Comparison of ENCODE assay signal across 30 mouse cellular contexts in genomic region chr11:71887211-71887610, GRCm38 (mm10).
DNase-seq lines count a peak whose midpoint lies in the region; ATAC-seq lines count a peak whose summit lies in the region.
"Had no signal": no experiment of that assay in that cellular context is flagged by ENCODE, and none has a peak within 500 bp of the region (broad histone marks: within the 10 kb centered on the region; RNA-seq: fewer than 3 reads in every experiment).

No protein-coding gene starts in this region.

- H3K36me3 ChIP-seq in hindbrain, embryonic 10.5 days = no peaks in the 10 kb centered on the region
- no peaks in the 10 kb centered on the region for H3K36me3 ChIP-seq in hindbrain, embryonic 14.5 days (replicated peaks; ENCODE audit: control insufficient read depth, insufficient read depth)
- H3K36me3 ChIP-seq in neural tube, embryonic 11.5 days (ENCODE audit: control insufficient read depth, insufficient read depth, low read length) = no peaks in the 10 kb centered on the region
- H3K36me3 ChIP-seq in heart, embryonic 11.5 days (ENCODE audit: control insufficient read depth, insufficient read depth, low read length) = no peaks in the 10 kb centered on the region
- no peaks in the 10 kb centered on the region for H3K36me3 ChIP-seq in forebrain, embryonic 16.5 days (ENCODE audit: control insufficient read depth, insufficient read depth)
- H3K36me3 ChIP-seq: embryonic facial prominence, embryonic 13.5 days; forebrain, embryonic 10.5 days; forebrain, embryonic 15.5 days; G1E; heart, embryonic 15.5 days; hindbrain, embryonic 13.5 days; kidney, embryonic 15.5 days; limb, embryonic 15.5 days; liver, embryonic 13.5 days had no signal

- H3K4me1 ChIP-seq in hindbrain, embryonic 10.5 days (replicated peaks) = peaks cover 15% of the 10 kb centered on the region
- no peaks in the 10 kb centered on the region for H3K4me1 ChIP-seq in hindbrain, embryonic 14.5 days (replicated peaks; ENCODE audit: control insufficient read depth, insufficient read depth, low read length)
- no peaks in the 10 kb centered on the region; the same call in 1 of the 2 replicates for H3K4me1 ChIP-seq in neural tube, embryonic 11.5 days (ENCODE audit: control insufficient read depth, insufficient read depth, low read length)
- H3K4me1 ChIP-seq in heart, embryonic 11.5 days (ENCODE audit: control insufficient read depth, insufficient read depth, low read length) = no peaks in the 10 kb centered on the region
- no peaks in the 10 kb centered on the region for H3K4me1 ChIP-seq in forebrain, embryonic 16.5 days (replicated peaks; ENCODE audit: control insufficient read depth, insufficient read depth, low read length)
- H3K4me1 ChIP-seq: embryonic facial prominence, embryonic 13.5 days; forebrain, embryonic 15.5 days; heart, embryonic 15.5 days; kidney, embryonic 15.5 days; limb, embryonic 15.5 days; liver, embryonic 13.5 days had no signal

- no peak for ATAC-seq in hindbrain, embryonic 14.5 days (ENCODE audit: low FRiP score)
- no peak for ATAC-seq in neural tube, embryonic 11.5 days (ENCODE audit: insufficient read depth, low FRiP score, low TSS enrichment)
- no peak for ATAC-seq in heart, embryonic 11.5 days (replicated peaks; ENCODE audit: insufficient number of reproducible peaks, low FRiP score, low TSS enrichment)
- no peak for ATAC-seq in forebrain, embryonic 16.5 days
- ATAC-seq: forebrain, embryonic 15.5 days; lung, postnatal 0 days had no signal

- no peaks in the 10 kb centered on the region for H3K27me3 ChIP-seq in hindbrain, embryonic 10.5 days (ENCODE audit: insufficient read depth, poor library complexity, severe bottlenecking)
- H3K27me3 ChIP-seq in hindbrain, embryonic 14.5 days (ENCODE audit: control insufficient read depth, insufficient read depth, low read length) = no peaks in the 10 kb centered on the region
- H3K27me3 ChIP-seq in neural tube, embryonic 11.5 days (ENCODE audit: control insufficient read depth, insufficient read depth, low read length) = no peaks in the 10 kb centered on the region
- H3K27me3 ChIP-seq in heart, embryonic 11.5 days (ENCODE audit: control insufficient read depth, insufficient read depth, low read length) = no peaks in the 10 kb centered on the region
- H3K27me3 ChIP-seq in forebrain, embryonic 16.5 days (replicated peaks; ENCODE audit: control insufficient read depth, insufficient read depth, low read length) = no peaks in the 10 kb centered on the region
- H3K27me3 ChIP-seq: embryonic facial prominence, embryonic 13.5 days; forebrain, embryonic 15.5 days; heart, embryonic 15.5 days; kidney, embryonic 15.5 days; limb, embryonic 15.5 days; liver, embryonic 13.5 days had no signal

- no peak overlapping the region for H3K4me2 ChIP-seq in hindbrain, embryonic 14.5 days (replicated peaks)
- H3K4me2 ChIP-seq in neural tube, embryonic 11.5 days (ENCODE audit: low read depth) = no peak overlapping the region
- H3K4me2 ChIP-seq in heart, embryonic 11.5 days = no peak overlapping the region
- H3K4me2 ChIP-seq in forebrain, embryonic 16.5 days (ENCODE audit: low read length) = no peak overlapping the region
- H3K4me2 ChIP-seq: embryonic facial prominence, embryonic 13.5 days; forebrain, embryonic 15.5 days; heart, embryonic 15.5 days; hindbrain, embryonic 13.5 days; kidney, embryonic 15.5 days; limb, embryonic 15.5 days; liver, embryonic 13.5 days had no signal

- H3K9ac ChIP-seq in hindbrain, embryonic 14.5 days = no peak overlapping the region
- no peak overlapping the region for H3K9ac ChIP-seq in neural tube, embryonic 11.5 days (ENCODE audit: low read length)
- H3K9ac ChIP-seq in heart, embryonic 11.5 days (ENCODE audit: low read depth, low read length) = no peak overlapping the region
- H3K9ac ChIP-seq in forebrain, embryonic 16.5 days (replicated peaks; ENCODE audit: low read depth, low read length) = no peak overlapping the region
- H3K9ac ChIP-seq: embryonic facial prominence, embryonic 13.5 days; forebrain, embryonic 15.5 days; heart, embryonic 15.5 days; hindbrain, embryonic 13.5 days; kidney, embryonic 15.5 days; limb, embryonic 15.5 days; liver, embryonic 13.5 days had no signal

- 62% methylated on average over 4 of the region's 4 CpGs for WGBS in hindbrain, embryonic 10.5 days
- 49% methylated on average over 4 of the region's 4 CpGs for WGBS in hindbrain, embryonic 14.5 days
- 40% methylated on average over 4 of the region's 4 CpGs for WGBS in neural tube, embryonic 11.5 days
- WGBS in heart, embryonic 11.5 days (ENCODE audit: insufficient replicate concordance) = 66% methylated on average over 4 of the region's 4 CpGs
- 82% methylated on average over 4 of the region's 4 CpGs for WGBS in forebrain, embryonic 16.5 days

- H3K27ac ChIP-seq in hindbrain, embryonic 10.5 days = no peak overlapping the region
- no peak overlapping the region for H3K27ac ChIP-seq in hindbrain, embryonic 14.5 days
- no peak overlapping the region for H3K27ac ChIP-seq in neural tube, embryonic 11.5 days (ENCODE audit: low read depth, low read length)
- no peak overlapping the region for H3K27ac ChIP-seq in heart, embryonic 11.5 days (ENCODE audit: low read depth, low read length)
- no peak overlapping the region for H3K27ac ChIP-seq in forebrain, embryonic 16.5 days (ENCODE audit: low read length)
- H3K27ac ChIP-seq: embryonic facial prominence, embryonic 13.5 days; forebrain, embryonic 10.5 days; forebrain, embryonic 15.5 days; heart, embryonic 15.5 days; hindbrain, embryonic 13.5 days; kidney, embryonic 15.5 days; layer of hippocampus, adult 2 months; limb, embryonic 15.5 days; liver, embryonic 13.5 days had no signal

- no peaks in the 10 kb centered on the region for H3K9me3 ChIP-seq in hindbrain, embryonic 10.5 days
- H3K9me3 ChIP-seq in hindbrain, embryonic 14.5 days (ENCODE audit: control insufficient read depth, low read length) = no peaks in the 10 kb centered on the region
- H3K9me3 ChIP-seq in neural tube, embryonic 11.5 days (ENCODE audit: control insufficient read depth, low read length) = no peaks in the 10 kb centered on the region
- no peaks in the 10 kb centered on the region for H3K9me3 ChIP-seq in heart, embryonic 11.5 days (replicated peaks; ENCODE audit: control insufficient read depth, low read length)
- H3K9me3 ChIP-seq in forebrain, embryonic 16.5 days (ENCODE audit: control insufficient read depth, low read length) = no peaks in the 10 kb centered on the region
- H3K9me3 ChIP-seq: embryonic facial prominence, embryonic 13.5 days; forebrain, embryonic 10.5 days; forebrain, embryonic 15.5 days; heart, embryonic 15.5 days; hindbrain, embryonic 13.5 days; kidney, embryonic 15.5 days; limb, embryonic 15.5 days; liver, embryonic 13.5 days had no signal

- DNase-seq in hindbrain, embryonic 10.5 days (ENCODE audit: low spot score) = peak; percentile 41
- DNase-seq in hindbrain, embryonic 14.5 days (ENCODE audit: low spot score) = no peak
- DNase-seq in embryo, embryonic 11 days = peak; percentile 74
- peak; percentile 66 for DNase-seq in forelimb bud, embryonic 11.5 days (ENCODE audit: low read depth, low spot score)
- DNase-seq in neural tube, embryonic 11.5 days (ENCODE audit: low spot score) = peak; percentile 47
- DNase-seq in spleen, postnatal 14 days (ENCODE audit: low spot score in 2 of 2) = no peak
- DNase-seq: adrenal gland, adult 8-10 months; gastrocnemius, postnatal 10 days; kidney, adult 18-20 months; kidney, postnatal 36 days; liver, embryonic 13.5 days; lung, adult 18-20 months; lung, postnatal 4 days; midbrain, embryonic 14.5 days; right cerebral cortex, postnatal 25 days; spleen, adult 18-20 months; thymus, adult 2 months; thymus, postnatal 4 days had no signal

- H3K4me3 ChIP-seq in hindbrain, embryonic 10.5 days = no peak overlapping the region
- H3K4me3 ChIP-seq in hindbrain, embryonic 14.5 days (replicated peaks; ENCODE audit: low read length) = no peak overlapping the region
- no peak overlapping the region for H3K4me3 ChIP-seq in neural tube, embryonic 11.5 days (ENCODE audit: low read depth, low read length)
- H3K4me3 ChIP-seq in heart, embryonic 11.5 days (ENCODE audit: low read depth, low read length) = no peak overlapping the region
- no peak overlapping the region for H3K4me3 ChIP-seq in forebrain, embryonic 16.5 days (replicated peaks; ENCODE audit: low read length)
- H3K4me3 ChIP-seq: embryonic facial prominence, embryonic 13.5 days; forebrain, embryonic 10.5 days; forebrain, embryonic 15.5 days; heart, embryonic 15.5 days; hindbrain, embryonic 13.5 days; kidney, embryonic 15.5 days; layer of hippocampus, adult 2 months; limb, embryonic 15.5 days; liver, embryonic 13.5 days had no signal

Comparison
In these comparisons a context has a peak if more than half of its experiments do, and no peak if none do; other contexts are left out.
1. DNase-seq: peak in hindbrain, embryonic 10.5 days (single experiment), embryo, embryonic 11 days (single experiment), forelimb bud, embryonic 11.5 days (single experiment) and neural tube, embryonic 11.5 days (single experiment); none in hindbrain, embryonic 14.5 days (single experiment) and spleen, postnatal 14 days (0 of 2).